Mouse (Mus musculus) T-helper 17 cell (primary cell): ENCODE measurements around the gene Phactr3.

Source experiments
- in situ Hi-C, 2 experiments: fragments of 300-600 bp; cut with MboI, MseI; formaldehyde crosslinking; loops; 1 replicate in 1 of 2; 2 replicates in 1 of 2; pipeline ENCODE4 v1.15.1; 2025; ENCODE audit warnings: high pct_unique_total_duplicates in 2 of 2

Phactr3 gene

DNA sequence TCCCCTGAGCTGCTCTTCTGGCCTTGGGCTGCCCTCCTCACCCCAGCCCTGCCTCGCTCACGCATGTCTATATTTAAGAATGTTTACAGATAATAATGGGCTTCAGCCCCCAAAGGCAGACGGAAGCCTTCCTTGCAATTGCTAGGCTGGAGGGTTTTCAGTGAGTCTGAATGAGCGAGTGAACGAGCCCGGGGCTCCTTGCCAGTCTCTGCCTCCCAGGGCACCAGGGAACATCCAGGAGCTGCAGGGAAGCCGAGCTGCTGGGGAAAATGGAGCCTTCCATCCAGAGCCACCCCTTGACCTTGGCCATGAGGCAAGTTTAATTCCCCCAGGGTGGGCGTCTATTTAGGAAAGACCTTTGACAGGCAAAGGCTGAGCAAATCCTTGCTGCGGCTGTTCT, 74.1 kb downstream of the Phactr3 start:
- in situ Hi-C loops: no loop called here

DNA sequence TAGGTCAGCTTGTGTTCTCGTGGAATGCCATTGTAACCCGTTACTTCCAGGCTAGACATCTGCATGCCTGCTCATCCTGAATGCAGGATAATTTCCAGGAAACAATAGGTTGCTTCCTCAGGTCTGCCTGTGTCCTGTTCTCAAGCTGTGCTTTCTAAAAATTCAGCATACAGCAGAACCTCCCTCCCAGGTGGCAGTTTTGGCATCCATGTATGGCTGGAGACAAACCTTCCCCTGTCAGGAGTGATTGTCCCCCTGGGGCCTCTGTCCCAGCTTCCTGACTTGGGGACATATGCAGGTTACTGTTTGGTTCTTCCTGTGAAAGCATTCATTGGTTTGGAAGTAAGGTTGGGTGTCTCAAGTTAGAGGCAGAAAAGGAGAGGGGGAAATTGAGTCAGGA, 74.7 kb downstream of the Phactr3 start:
- in situ Hi-C loops: no loop called here

GRCm38 (mm10) chr2:178194908-178195307, 76.1 kb downstream of the Phactr3 start:
- in situ Hi-C loops: no loop called here

DNA sequence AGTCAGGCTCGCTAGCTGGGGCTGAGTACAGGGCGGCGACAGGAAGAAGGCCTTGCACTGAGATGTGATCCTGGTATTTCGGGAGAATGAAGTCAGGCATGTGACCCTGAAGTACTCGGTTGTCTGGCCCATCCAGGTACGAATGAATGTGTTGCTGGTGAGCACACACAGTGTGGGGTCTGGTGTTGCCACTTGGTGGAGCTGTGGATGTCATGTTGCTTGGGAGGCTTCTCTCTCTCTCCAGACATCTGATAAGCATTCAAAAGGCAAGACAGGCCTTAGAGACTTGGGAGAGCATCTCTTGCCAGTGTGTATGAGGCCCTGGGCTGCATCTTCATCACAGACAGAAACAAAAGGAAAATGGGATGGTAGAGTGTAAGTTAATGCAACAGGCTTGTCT, 77.3 kb downstream of the Phactr3 start:
- in situ Hi-C loops: no loop called here

- in situ Hi-C loops: no loop called here
Observed at GRCm38 (mm10) chr2:178197542-178197941, 78.8 kb downstream of the Phactr3 start.

- in situ Hi-C loops: no loop called here
Observed at GRCm38 (mm10) chr2:178204455-178204854, 85.7 kb downstream of the Phactr3 start.

GRCm38 (mm10) chr2:178208186-178208600, 89.4 kb downstream of the Phactr3 start:
- in situ Hi-C loops: no loop called here

DNA sequence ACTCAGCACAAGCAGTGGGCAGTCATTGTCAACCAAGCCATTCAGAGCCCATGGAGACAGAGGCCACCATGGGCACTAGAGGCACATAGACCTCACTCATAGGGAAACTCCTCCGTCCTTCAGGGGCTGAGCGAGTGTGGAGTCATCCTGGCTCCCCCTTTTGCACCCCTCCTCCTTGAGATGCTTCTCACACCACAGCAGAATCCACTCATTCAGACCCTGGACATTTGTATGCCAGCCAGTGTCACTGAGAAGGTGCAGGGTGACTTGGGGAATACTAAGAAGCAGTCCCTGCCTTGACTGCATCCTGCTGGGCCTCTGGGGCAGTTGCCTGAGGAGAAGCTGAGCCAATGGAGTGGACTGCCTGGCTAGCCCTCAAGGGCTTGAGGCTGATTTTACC, 95.1 kb downstream of the Phactr3 start:
- in situ Hi-C loops: no loop called here

- in situ Hi-C loops: no loop called here
Observed at GRCm38 (mm10) chr2:178214531-178214930, 95.8 kb downstream of the Phactr3 start.

DNA sequence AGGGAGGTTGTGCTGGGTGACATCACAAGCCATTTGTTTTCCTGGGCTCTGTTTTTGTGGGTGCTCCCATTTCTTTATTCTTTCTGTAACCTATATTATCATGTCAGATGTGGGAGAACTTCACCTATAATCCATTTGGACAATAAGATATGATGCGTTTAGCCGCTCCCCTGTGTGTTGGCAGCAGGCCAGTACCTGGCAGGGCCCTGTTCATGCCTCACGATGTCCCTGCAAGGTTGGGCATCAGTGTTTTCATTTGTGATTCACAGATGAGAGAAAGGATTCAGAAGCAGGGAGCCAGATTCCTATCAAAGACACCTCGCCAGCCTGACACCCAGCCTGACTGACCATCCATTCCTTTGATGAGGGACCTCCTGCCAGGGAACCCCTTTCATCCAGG, 99.7 kb downstream of the Phactr3 start:
- in situ Hi-C loops: no loop called here

GRCm38 (mm10) chr2:178219454-178220147, 100.8 kb downstream of the Phactr3 start:
- in situ Hi-C loops: no loop called here

- in situ Hi-C loops: no loop called here
Observed at GRCm38 (mm10) chr2:178220148-178220717, 101.5 kb downstream of the Phactr3 start.

DNA sequence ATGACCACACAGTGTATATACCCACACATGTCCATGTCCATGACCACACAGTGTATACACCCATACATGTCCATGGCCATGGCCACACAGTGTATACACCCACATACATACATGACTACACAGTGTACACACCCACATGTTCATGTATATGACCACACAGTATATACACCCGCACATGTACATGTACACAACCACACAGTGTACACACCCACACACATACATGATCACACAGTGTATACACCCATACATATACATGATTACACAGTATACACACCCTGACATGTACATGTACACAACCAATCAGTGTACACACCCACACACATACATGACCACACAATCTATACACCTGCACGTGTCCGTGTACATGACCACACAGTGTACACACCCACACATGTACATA, 102.2 kb downstream of the Phactr3 start:
- in situ Hi-C loops: no loop called here

DNA sequence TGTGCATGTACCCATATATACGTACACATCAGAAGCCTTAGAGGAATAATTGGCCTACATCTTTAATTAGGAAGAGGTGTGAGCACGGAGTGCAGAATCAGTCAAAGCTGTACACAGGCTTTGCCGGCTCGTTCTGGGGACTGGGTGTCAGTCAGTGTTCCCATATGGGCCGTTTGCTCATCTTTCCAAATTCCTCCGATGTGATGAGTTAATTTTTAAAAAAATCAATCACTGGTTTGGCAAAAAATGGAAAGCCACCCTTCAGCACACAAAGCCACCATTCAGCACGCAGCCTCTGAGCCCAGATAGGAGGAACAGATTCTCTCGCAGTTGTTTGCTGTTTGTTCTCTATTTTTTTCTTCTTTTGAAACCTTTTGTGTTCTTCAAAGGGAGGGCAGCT, 110.5 kb downstream of the Phactr3 start:
- in situ Hi-C loops: no loop called here

DNA sequence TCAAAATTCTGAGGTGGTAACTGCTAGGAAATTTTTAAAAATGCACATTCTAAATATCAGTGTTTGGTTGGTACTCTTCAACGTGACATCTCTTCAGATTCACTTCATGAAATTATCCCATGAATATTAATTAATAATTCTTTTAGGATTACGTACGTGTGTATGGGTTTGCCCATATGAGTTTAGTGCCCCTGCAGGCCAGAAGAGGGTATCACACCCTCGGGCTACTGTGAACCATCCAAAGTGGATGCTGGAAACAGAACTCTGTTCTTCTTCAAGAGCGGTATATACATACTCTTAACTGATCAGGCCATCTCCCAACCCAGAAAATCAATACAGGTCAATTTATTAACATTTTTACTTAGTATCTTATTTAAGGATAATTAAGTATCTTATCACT, 114.7 kb downstream of the Phactr3 start:
- in situ Hi-C loops: no loop called here

- in situ Hi-C loops: loop anchor here in 1 of 2 experiments (5.0 kb wide), 1 partner anchor 55 kb away; no protein-coding TSS in a partner anchor
Observed at GRCm38 (mm10) chr2:178237056-178237455, 118.3 kb downstream of the Phactr3 start.

- in situ Hi-C loops: loop anchor here in 1 of 2 experiments (5.0 kb wide), 1 partner anchor 56 kb away; no protein-coding TSS in a partner anchor
Observed at GRCm38 (mm10) chr2:178238503-178238902, 119.7 kb downstream of the Phactr3 start.

DNA sequence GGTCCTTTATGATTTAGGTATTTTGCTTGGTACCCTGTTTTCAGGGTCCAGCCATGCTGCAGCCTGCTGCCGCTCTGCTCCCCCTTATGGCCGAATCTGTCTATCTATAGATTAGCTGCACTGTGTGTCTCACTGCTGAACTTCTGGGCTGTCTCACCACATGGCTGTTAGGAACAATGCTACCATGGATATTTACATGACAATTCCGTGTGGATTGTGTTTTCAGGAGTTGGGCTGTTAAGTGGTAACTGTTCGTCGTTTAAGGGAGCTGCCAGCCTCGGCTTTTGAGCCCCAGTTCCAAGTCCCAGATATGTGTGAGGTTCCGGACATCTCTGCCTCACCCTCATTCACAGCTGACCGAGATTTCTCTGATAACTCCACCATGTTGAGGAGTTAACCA, 122.1 kb downstream of the Phactr3 start:
- in situ Hi-C loops: no loop called here

DNA sequence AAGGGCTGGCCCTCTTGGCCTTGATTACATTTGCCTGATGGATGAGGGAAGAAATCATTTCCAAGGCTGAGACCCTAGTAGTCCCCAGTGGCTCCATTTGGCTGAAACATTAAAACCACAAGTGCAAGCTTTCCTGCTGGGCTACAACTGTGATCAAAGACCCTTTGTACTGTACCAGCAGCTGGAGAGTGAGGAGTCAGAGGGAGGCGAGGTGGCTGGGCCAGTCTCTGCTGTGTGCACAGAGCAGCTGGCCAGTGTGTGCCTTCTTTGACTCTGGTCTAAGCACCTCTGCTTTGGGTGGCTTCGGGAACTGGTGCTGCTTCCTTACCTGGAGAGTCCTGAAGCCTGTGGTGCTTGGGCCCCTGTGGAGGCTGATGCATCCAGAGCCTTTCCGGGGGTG, 122.6 kb downstream of the Phactr3 start:
- in situ Hi-C loops: no loop called here

DNA sequence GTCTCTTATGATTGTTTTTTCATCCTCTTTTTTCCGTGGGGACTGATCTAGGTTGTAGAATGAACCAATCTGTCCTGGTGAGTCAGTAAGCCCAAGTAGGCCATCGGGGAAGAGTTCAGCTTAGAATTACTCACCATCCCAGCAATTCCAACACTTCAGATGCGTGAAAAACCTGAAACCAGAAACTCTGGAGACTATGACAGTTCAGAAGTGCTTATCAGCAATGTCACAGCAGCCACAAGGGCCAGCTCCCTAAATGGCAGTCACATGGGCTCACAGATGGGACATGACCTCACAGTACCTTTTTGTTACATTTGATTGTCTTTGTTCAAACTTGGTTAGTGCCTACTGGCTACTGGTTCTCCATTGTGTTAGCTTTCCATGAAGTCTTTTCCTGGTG, 124.2 kb downstream of the Phactr3 start:
- in situ Hi-C loops: no loop called here

DNA sequence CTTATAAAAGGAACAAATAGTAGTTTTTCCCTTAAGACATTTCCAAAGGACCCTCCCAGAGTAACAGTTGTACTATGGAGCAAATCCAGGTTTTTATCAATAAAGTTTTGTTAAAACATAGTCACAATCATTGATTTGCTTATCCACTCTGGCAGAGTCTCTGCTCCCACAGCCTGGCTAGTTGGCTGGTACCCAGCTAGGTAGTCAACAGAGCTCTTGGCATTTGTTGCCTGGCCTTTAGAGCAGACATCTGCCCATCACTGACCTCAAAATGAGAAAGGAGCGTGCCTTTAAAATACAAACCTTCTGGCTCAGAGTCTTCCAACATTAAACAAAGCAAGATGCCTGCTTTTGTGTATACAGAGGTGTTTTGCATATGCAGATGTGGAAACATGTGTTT, 126.1 kb downstream of the Phactr3 start:
- in situ Hi-C loops: no loop called here

GRCm38 (mm10) chr2:178245841-178246240, 127.1 kb downstream of the Phactr3 start:
- in situ Hi-C loops: no loop called here

GRCm38 (mm10) chr2:178246767-178247166, 128.0 kb downstream of the Phactr3 start:
- in situ Hi-C loops: no loop called here
